Mouse (Mus musculus) ES-Bruce4 (cell line): ENCODE data around the gene Maneal.

ENCODE experiments used
- CTCF ChIP-seq: IDR thresholded peaks from one replicate; pipeline ENCODE4 v1.8.1; 2011; ENCODE audit warnings: low read depth, low read length
- POLR2A ChIP-seq: IDR thresholded peaks from one replicate; pipeline ENCODE4 v1.8.1; 2011; ENCODE audit warnings: low read length; ENCODE audit not compliant: insufficient read depth

DNA sequence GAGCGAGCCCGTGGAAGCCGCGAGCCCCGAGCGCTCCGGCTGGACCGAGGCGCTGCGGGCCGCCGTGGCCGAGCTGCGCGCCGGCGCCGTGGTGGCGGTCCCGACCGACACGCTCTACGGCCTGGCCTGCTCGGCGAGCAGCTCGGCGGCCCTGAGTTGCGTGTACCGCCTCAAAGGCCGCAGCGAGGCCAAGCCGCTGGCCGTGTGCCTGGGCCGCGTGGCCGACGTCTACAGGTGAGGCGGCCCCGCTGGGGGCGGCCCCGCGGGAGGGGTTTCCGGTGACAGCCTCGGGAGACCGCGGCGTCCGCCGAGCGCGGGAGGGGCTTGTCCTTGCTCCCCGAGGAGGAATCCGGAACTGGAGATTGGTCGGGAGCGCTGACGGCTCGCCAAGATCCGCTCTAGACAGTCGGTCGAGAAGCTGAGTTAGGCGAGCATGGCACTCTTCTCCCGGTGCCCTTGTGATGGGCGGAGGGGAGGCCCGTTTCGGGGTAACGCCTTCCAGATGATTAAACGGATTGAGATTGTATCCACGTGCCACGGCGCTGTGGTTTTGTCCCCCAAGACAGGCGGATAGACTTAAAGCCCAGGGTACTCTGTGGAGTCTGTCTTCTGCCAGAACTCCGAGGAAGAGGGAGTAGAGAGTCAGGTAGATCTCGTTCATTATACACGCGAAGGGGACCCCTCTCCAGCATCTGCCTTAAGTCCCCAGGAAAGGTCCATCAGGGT lies 10.9 kb downstream of the Maneal start, which contains the start of gene 1110065P20Rik:
- no peak for TF ChIP-seq CTCF
- no peak for TF ChIP-seq POLR2A
